Mouse (Mus musculus) embryonic fibroblast, embryonic 13.5 days (primary cell): ENCODE results near the gene Scgb2b24.

Experiments used
- CTCF ChIP-seq: IDR thresholded peaks from 2 replicates; pipeline ENCODE4 v1.5.1; 2011; ENCODE audit warnings: mild to moderate bottlenecking, control low read depth, low read length, moderate library complexity, borderline replicate concordance; ENCODE audit not compliant: insufficient read depth
- POLR2A ChIP-seq: IDR thresholded peaks from 2 replicates; pipeline ENCODE4 v1.6.1; 2011; ENCODE audit warnings: low read depth, mild to moderate bottlenecking, control low read depth, low read length, moderate library complexity

DNA sequence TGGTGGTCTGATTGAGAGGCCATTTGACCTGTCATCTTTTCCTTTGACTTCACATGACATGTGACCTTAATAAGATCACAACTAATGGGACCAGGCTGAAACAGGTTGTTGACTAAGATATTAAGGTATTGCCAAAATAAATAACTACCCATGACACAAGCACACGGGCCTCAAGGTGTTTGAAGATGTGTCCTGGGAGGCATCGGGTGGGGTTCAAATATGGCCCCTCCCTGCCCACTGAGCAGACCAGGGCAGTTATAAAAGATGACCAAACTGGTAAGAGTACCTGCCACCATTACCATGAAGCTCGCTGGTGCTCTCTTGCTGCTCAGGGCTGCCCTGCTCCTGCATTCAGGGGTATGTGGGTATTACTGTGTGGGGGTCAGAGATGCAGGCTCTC lies 4.4 kb upstream of the Scgb2b24 start, which contains the start of gene Scgb1b24:
- TF ChIP-seq POLR2A: no peak
- TF ChIP-seq CTCF: no peak
